ENCODE assay signal across 9 mouse cellular contexts in genomic region chr9:120129276-120129675, GRCm38 (mm10). TPM values are rescaled to one million over a fixed set of nuclear protein-coding genes. Genes with fewer than 3 reads are reported as not detected.
A peak's percentile ranks its signal among the peaks of the same experiment; 100 is the strongest.
DNase-seq lines count a peak whose midpoint lies in the region; ATAC-seq lines count a peak whose summit lies in the region.
"Had no signal": no experiment of that assay in that cellular context is flagged by ENCODE, and none has a peak within 500 bp of the region (broad histone marks: within the 10 kb centered on the region; RNA-seq: fewer than 3 reads in every experiment).

No protein-coding gene starts in this region.

- H3K4me2 ChIP-seq in embryonic facial prominence, embryonic 15.5 days (replicated peaks), result peak overlapping the region; percentile 69
- peak overlapping the region; percentile 88 for H3K4me2 ChIP-seq in limb, embryonic 12.5 days
- peak overlapping the region; percentile 95 for H3K4me2 ChIP-seq in stomach, embryonic 16.5 days (ENCODE audit: low read depth, low read length)

- no peaks in the 10 kb centered on the region for H3K9me3 ChIP-seq in megakaryocyte, embryonic 14.5 days
- H3K9me3 ChIP-seq in embryonic facial prominence, embryonic 15.5 days (replicated peaks), result no peaks in the 10 kb centered on the region
- H3K9me3 ChIP-seq in limb, embryonic 12.5 days, result no peaks in the 10 kb centered on the region
- no peaks in the 10 kb centered on the region for H3K9me3 ChIP-seq in stomach, embryonic 16.5 days (replicated peaks; ENCODE audit: control insufficient read depth, low read length)

- peak overlapping the region; percentile 19; the same call in 1 of the 2 replicates for H3K27ac ChIP-seq in embryonic facial prominence, embryonic 15.5 days (replicated peaks)
- H3K27ac ChIP-seq in limb, embryonic 12.5 days, result no peak overlapping the region
- peak overlapping the region; percentile 61; the same call in 1 of the 2 replicates for H3K27ac ChIP-seq in stomach, embryonic 16.5 days (ENCODE audit: low read length)

- H3K27me3 ChIP-seq in megakaryocyte, embryonic 14.5 days (replicated peaks), result no peaks in the 10 kb centered on the region
- no peaks in the 10 kb centered on the region for H3K27me3 ChIP-seq in embryonic facial prominence, embryonic 15.5 days
- no peaks in the 10 kb centered on the region for H3K27me3 ChIP-seq in limb, embryonic 12.5 days
- no peaks in the 10 kb centered on the region for H3K27me3 ChIP-seq in stomach, embryonic 16.5 days (ENCODE audit: control insufficient read depth, insufficient read depth, low read length)

- peaks cover 36% of the 10 kb centered on the region for H3K4me1 ChIP-seq in megakaryocyte, embryonic 14.5 days
- peaks cover 14% of the 10 kb centered on the region for H3K4me1 ChIP-seq in embryonic facial prominence, embryonic 15.5 days
- peaks cover 15% of the 10 kb centered on the region for H3K4me1 ChIP-seq in limb, embryonic 12.5 days (replicated peaks)
- peaks cover 15% of the 10 kb centered on the region for H3K4me1 ChIP-seq in stomach, embryonic 16.5 days (ENCODE audit: control insufficient read depth, insufficient read depth, low read length)

- WGBS in embryonic facial prominence, embryonic 15.5 days, result 58% methylated on average over 10 of the region's 10 CpGs
- WGBS in limb, embryonic 12.5 days, result 79% methylated on average over 10 of the region's 10 CpGs
- 55% methylated on average over 10 of the region's 10 CpGs for WGBS in stomach, embryonic 16.5 days

- H3K4me3 ChIP-seq in megakaryocyte, embryonic 14.5 days (replicated peaks), result peak overlapping the region; percentile 98
- H3K4me3 ChIP-seq in embryonic facial prominence, embryonic 15.5 days (replicated peaks), result peak overlapping the region; percentile 100
- peak overlapping the region; percentile 99 for H3K4me3 ChIP-seq in limb, embryonic 12.5 days (replicated peaks)
- peak overlapping the region; percentile 74 for H3K4me3 ChIP-seq in stomach, embryonic 16.5 days (replicated peaks; ENCODE audit: low read length)

- H3K36me3 ChIP-seq in megakaryocyte, embryonic 14.5 days (replicated peaks; ENCODE audit: low read length), result peaks cover 57% of the 10 kb centered on the region
- peaks cover 40% of the 10 kb centered on the region for H3K36me3 ChIP-seq in embryonic facial prominence, embryonic 15.5 days
- H3K36me3 ChIP-seq in limb, embryonic 12.5 days, result peaks cover 50% of the 10 kb centered on the region
- H3K36me3 ChIP-seq in stomach, embryonic 16.5 days (ENCODE audit: control insufficient read depth, insufficient read depth, low read length), result peaks cover 23% of the 10 kb centered on the region

- ATAC-seq in megakaryocyte, adult 5-6 weeks (ENCODE audit: poor library complexity, severe bottlenecking), result no peak
- ATAC-seq in embryonic facial prominence, embryonic 15.5 days (ENCODE audit: insufficient number of reproducible peaks, low FRiP score, low TSS enrichment, low read depth), result no peak
- no peak for ATAC-seq in limb, embryonic 12.5 days (ENCODE audit: insufficient number of reproducible peaks, insufficient read depth, low FRiP score, low TSS enrichment, low read depth)
- no peak for ATAC-seq in stomach, embryonic 16.5 days (ENCODE audit: insufficient read depth, low FRiP score)

- DNase-seq in urinary bladder, postnatal 10 days (ENCODE audit: low spot score), result no peak
- no peak for DNase-seq in kidney, adult 8-10 months
- DNase-seq in gastrocnemius, postnatal 25 days, result no peak

- H3K9ac ChIP-seq in embryonic facial prominence, embryonic 15.5 days, result peak overlapping the region; percentile 100
- peak overlapping the region; percentile 100 for H3K9ac ChIP-seq in limb, embryonic 12.5 days (replicated peaks)
- peak overlapping the region; percentile 93 for H3K9ac ChIP-seq in stomach, embryonic 16.5 days (ENCODE audit: low read length)

RNA-seq across cellular contexts. Expression of gene Rpsa, which starts 1.8 kb away (rescaled TPM):
- polyA plus RNA-seq in megakaryocyte, embryonic 14.5 days (2012; ENCODE audit: insufficient read depth, low replicate concordance), result 5,619 and 7,213 TPM in 2 replicates
- total RNA-seq in megakaryocyte, adult 5-6 weeks (2015), result 2,172 and 2,241 TPM in 2 replicates
- total RNA-seq in megakaryocyte, adult 5-6 weeks (2017), result 3,573 and 3,619 TPM in 2 replicates
- polyA plus RNA-seq in embryonic facial prominence, embryonic 15.5 days (2015; fragmentation: Nextera tagmentation; extraction: Ambion mirVana), result 1,545 and 1,556 TPM in 2 replicates
- polyA plus RNA-seq in limb, embryonic 12.5 days (2016; fragmentation: Nextera tagmentation; extraction: Ambion mirVana), result 1,149 and 1,159 TPM in 2 replicates
- 1,156 and 1,211 TPM in 2 replicates for polyA plus RNA-seq in stomach, embryonic 16.5 days (2015; fragmentation: Nextera tagmentation; extraction: Ambion mirVana)
- 100 to 1,000 TPM; 388 to 402 TPM for total RNA-seq in gastrocnemius, postnatal 25 days (2021)

RNA-seq across cellular contexts. Expression of gene Slc25a38, which starts 19.1 kb away (rescaled TPM):
- 45.8 and 48.0 TPM in 2 replicates for polyA plus RNA-seq in megakaryocyte, embryonic 14.5 days (2012; ENCODE audit: insufficient read depth, low replicate concordance)
- 19.1 and 21.9 TPM in 2 replicates for total RNA-seq in megakaryocyte, adult 5-6 weeks (2015)
- 26.6 and 32.4 TPM in 2 replicates for total RNA-seq in megakaryocyte, adult 5-6 weeks (2017)
- polyA plus RNA-seq in embryonic facial prominence, embryonic 15.5 days (2015; fragmentation: Nextera tagmentation; extraction: Ambion mirVana), result 28.4 and 30.1 TPM in 2 replicates
- polyA plus RNA-seq in limb, embryonic 12.5 days (2016; fragmentation: Nextera tagmentation; extraction: Ambion mirVana), result 34.1 and 37.1 TPM in 2 replicates
- 34.8 and 35.0 TPM in 2 replicates for polyA plus RNA-seq in stomach, embryonic 16.5 days (2015; fragmentation: Nextera tagmentation; extraction: Ambion mirVana)
- 10 to 100 TPM; 10.1 to 10.4 TPM for total RNA-seq in gastrocnemius, postnatal 25 days (2021)

RNA-seq across cellular contexts. Expression of gene Mobp, which starts 20.2 kb away (rescaled TPM):
- polyA plus RNA-seq in megakaryocyte, embryonic 14.5 days (2012; ENCODE audit: insufficient read depth, low replicate concordance), result not detected in 2 replicates
- not detected in 2 replicates for total RNA-seq in megakaryocyte, adult 5-6 weeks (2015)
- total RNA-seq in megakaryocyte, adult 5-6 weeks (2017), result not detected in 2 replicates
- 0.40 and 0.56 TPM in 2 replicates for polyA plus RNA-seq in embryonic facial prominence, embryonic 15.5 days (2015; fragmentation: Nextera tagmentation; extraction: Ambion mirVana)
- not detected in 2 replicates for polyA plus RNA-seq in limb, embryonic 12.5 days (2016; fragmentation: Nextera tagmentation; extraction: Ambion mirVana)
- polyA plus RNA-seq in stomach, embryonic 16.5 days (2015; fragmentation: Nextera tagmentation; extraction: Ambion mirVana), result 1.7 and 2.6 TPM in 2 replicates
- total RNA-seq in gastrocnemius, postnatal 25 days (2021), result not detected
- total RNA-seq: hematopoietic stem cell, adult 5-6 weeks had no signal

RNA-seq across cellular contexts. Expression of gene Ccr8, which starts 37.4 kb away (rescaled TPM):
- polyA plus RNA-seq in megakaryocyte, embryonic 14.5 days (2012; ENCODE audit: insufficient read depth, low replicate concordance), result not detected in 2 replicates
- total RNA-seq in megakaryocyte, adult 5-6 weeks (2015), result not detected in 2 replicates
- not detected in 2 replicates for total RNA-seq in megakaryocyte, adult 5-6 weeks (2017)
- 3.0 and 3.8 TPM in 2 replicates for polyA plus RNA-seq in embryonic facial prominence, embryonic 15.5 days (2015; fragmentation: Nextera tagmentation; extraction: Ambion mirVana)
- not detected in 2 replicates for polyA plus RNA-seq in limb, embryonic 12.5 days (2016; fragmentation: Nextera tagmentation; extraction: Ambion mirVana)
- 0.97 and 1.0 TPM in 2 replicates for polyA plus RNA-seq in stomach, embryonic 16.5 days (2015; fragmentation: Nextera tagmentation; extraction: Ambion mirVana)
- total RNA-seq in gastrocnemius, postnatal 25 days (2021), result not detected

RNA-seq across cellular contexts. Expression of gene Cx3cr1, which starts 59.6 kb away (rescaled TPM):
- 0.73 TPM in 1 of 2 replicates, not detected in the other for polyA plus RNA-seq in megakaryocyte, embryonic 14.5 days (2012; ENCODE audit: insufficient read depth, low replicate concordance)
- total RNA-seq in megakaryocyte, adult 5-6 weeks (2015), result 88.0 and 95.4 TPM in 2 replicates
- total RNA-seq in megakaryocyte, adult 5-6 weeks (2017), result 111 and 114 TPM in 2 replicates
- 15.7 and 17.1 TPM in 2 replicates for polyA plus RNA-seq in embryonic facial prominence, embryonic 15.5 days (2015; fragmentation: Nextera tagmentation; extraction: Ambion mirVana)
- 5.1 and 5.9 TPM in 2 replicates for polyA plus RNA-seq in limb, embryonic 12.5 days (2016; fragmentation: Nextera tagmentation; extraction: Ambion mirVana)
- polyA plus RNA-seq in stomach, embryonic 16.5 days (2015; fragmentation: Nextera tagmentation; extraction: Ambion mirVana), result 13.7 and 15.2 TPM in 2 replicates
- total RNA-seq in gastrocnemius, postnatal 25 days (2021), result under 1 TPM; 0.24 to 0.61 TPM
